Mouse (Mus musculus) ovary, postnatal 14 days (tissue): ENCODE results near the gene Hist1h3e.
"Not testable (repeated sequence)": the region's sequence is repeated elsewhere in the genome, so short reads cannot be mapped to it uniquely, and the experiment has no call there.

Experiments used
- DNase-seq: peaks from one replicate; pipeline ENCODE4 v3.0.0; 2022; ENCODE audit warnings: low spot score

Gene Hist1h3e

DNA sequence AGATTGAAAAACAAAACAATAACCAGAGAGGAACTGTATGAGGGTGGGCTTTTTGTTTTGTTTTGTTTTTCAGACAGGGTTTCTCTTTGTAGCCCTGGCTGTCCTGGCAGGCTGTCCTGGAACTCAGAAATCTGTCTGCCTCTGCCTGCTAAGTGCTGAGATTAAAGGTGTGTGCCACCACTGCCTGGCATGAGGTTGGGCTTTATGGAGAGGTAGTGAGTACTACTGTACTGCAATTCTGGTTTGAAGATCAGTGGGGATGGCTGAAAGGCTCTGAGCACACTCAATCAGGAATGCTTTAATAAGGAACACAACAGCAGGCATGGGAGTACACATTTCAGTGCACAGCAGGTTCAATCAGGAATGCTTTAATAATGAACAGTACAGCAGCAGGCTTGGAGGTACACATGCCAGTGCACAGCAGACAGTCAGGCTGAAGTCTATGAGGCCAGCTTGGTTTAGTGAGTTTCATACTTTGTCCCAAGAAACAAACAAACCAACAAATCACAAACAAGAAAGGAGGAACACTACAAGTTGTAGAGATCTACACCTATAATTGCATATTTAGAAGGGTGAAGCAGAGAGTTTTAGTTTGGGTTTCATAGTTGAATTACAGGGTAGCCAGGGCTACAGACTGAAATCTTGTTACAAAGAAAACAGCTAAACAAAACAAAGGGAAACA lies 21.4 kb upstream of the Hist1h3e start:
- no peak for DNase-seq

DNA sequence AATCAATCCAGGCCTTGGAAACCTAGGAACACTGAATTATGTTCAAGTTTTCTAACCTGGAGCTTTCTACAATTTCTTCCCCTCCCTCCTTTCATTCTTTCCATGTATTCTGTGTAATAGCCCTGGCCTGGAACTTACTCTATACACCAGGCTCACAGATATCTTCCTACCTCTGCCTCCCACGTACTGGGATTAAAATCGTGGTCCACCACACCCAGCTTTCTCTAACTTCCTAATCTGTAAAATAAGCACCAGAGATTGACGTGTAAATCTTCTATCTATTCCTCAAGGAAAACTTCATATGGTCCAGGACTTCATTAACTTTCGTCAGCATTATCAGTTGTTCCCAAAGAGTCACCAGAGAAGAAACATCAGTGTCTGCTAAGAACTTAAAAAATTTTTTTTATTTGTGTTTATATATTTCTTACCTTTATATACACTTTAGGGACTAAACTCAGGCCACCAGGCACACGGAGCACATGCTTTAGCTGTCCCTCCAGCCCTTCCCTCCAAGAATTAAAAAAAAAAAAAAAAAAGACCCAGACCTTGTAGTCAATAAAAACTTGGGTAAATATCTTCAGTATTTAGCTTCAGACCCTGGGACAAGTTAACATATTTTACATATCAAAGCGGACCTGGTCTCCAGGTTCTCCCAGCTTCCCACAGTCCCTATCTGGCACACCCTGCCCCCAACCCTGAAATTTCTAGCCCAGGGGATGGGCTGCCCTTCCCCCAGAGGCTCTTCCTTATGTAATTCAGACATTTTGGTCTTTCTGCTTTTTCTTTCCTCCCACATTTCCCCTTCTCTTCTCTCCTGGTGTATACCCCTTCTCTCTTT lies 20.3 kb upstream of the Hist1h3e start:
- no peak for DNase-seq

DNA sequence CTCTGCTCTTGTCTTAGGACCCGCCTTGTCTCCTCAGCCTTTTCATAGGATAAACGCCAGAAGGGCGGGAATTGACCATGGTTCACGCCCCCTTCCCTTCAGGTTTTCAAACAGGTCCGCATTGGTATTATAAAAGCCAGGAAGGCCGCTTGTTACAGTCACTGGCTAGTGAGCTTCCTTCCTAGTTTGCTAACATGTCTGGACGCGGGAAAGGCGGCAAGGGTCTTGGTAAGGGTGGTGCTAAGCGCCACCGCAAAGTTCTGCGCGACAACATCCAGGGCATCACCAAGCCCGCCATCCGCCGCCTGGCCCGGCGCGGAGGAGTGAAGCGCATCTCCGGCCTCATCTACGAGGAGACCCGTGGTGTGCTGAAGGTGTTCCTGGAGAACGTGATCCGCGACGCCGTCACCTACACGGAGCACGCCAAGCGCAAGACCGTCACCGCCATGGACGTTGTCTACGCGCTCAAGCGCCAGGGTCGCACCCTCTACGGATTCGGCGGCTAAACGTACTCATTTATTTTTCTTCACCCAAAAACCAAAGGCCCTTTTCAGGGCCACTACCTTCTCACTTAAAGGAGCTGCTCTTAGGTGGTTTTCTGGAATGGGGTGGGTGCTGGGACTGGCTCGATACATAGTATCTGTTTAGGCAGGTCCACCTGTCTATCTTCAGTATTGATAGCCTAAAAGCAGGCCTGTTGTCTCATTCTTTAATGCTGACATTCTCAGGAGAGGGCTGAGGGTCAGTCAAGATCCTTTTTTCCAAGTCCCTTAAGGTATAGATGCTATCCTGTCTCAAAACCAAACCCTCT lies 19.4 kb upstream of the Hist1h3e start, which contains the start of gene Hist1h4d:
TSS of gene Hist1h4d (plus strand) at position 191 of the 811 bp plus-strand sequence.
- DNase-seq: peak; percentile 99

DNA sequence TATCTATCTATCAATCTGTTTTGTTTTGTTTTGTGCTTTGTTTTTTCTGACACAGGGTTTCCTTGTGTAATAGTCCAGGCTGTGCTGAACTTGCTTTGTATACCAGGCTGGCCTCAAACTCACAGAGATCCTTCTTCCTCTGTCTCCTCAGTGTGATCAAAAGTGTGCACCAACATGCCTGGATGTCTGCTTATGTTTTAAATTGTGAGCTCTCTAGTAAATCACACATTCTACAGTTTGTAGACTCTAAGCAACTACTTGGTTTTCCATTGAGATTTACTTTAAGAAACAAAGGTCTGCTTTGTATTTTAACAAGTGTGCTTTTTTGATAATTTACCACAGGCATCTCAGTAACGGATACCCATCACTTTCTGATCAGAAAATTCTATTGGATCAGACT lies 15.7 kb upstream of the Hist1h3e start:
- DNase-seq: no peak

DNA sequence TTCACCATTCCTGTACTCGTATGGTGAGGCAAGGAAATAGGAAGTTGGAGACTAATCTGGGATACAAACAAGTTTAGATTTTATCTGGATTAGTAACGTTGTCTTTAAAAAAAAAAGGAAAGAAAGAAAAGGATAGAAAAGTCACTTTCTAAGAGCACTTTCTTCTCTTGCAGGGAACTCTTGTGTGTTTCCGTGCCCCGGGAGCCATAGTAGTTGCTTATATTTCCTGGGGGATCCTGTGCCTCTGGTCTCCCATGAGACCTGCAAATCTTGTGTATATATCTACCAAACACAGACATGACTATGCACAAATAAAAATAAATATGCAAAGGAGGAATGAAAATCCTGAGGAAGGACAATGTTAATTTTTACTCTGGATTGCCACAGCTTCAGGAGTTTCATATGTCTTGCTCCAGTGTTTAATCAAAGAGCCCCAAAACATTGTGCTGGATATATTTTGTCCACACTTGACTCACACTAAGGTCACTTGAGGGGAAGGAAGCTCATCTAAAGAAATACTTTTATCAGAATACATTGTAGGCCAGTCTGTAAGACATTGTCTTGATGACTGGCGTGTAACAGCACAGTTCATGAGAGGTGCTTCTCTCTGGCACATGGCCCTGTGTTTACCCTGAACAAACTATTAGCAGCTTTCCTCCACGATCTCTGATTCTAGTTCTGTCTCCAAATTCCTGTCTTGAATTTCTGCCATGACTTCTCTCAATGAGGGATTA lies 14.9 kb upstream of the Hist1h3e start:
- no peak for DNase-seq

DNA sequence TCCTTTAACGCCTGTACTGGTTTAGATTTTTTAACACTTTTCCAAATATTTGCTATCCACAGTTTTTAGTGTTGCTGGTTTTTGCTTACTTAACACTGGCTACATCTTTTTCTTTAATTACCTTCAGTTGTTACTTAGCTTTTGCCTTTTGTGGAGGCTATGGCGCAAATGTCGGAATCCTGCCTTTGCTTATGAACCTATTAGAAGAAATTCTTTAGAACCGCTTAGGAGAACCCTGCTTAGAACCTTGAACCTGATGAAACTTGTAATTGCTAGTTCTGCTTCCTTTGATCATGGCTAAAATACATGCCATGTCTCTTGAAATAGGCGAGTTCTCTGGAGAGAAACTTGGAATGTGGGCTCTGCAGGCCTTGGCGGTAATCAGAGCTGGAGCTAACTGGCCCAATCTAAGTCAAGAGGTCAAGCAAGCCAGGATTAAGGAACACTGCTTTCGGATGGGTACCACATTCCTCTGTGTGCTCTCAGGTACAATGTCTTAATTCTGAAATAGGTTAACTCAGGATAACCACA lies 14.2 kb upstream of the Hist1h3e start:
- DNase-seq: no peak

DNA sequence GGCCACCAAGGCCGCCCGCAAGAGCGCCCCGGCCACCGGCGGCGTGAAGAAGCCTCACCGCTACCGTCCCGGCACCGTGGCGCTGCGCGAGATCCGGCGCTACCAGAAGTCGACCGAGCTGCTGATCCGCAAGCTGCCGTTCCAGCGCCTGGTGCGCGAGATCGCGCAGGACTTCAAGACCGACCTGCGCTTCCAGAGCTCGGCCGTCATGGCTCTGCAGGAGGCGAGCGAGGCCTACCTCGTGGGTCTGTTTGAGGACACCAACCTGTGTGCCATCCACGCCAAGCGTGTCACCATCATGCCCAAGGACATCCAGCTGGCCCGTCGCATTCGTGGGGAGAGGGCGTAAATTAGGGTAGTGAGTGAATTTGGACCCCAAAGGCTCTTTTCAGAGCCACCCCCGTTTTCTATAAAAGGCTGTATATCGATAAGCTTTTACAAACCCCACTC lies 13.7 kb upstream of the Hist1h3e start:
- DNase-seq: not testable (repeated sequence)

DNA sequence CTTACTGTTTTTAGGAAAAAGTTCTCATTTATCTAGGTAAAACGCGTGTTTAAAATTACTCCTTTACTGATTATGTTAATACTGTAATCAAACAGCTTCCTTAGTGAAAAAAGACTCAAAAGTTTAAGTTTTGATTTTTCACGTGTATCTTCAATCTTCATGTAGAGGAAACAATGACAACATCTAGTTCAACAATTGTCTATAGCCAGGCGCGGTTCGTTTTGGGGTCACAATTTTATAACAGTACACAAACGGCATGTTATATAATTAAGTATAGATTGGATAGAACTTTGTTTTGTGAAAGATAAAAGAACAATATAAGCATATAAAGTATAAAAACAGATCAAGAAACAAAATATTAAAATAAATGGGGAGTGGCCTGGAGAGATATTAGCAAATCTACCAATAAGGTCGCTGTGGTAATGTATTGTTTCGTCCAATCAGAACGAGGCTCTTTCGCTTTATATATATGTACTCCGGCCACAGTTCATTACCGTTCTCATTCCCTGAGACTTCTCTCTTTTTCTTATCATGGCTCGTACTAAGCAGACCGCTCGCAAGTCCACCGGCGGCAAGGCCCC lies 13.2 kb upstream of the Hist1h3e start, which contains the start of gene Hist1h3d:
TSS of gene Hist1h3d (plus strand) at position 493 of the 581 bp plus-strand sequence.
- no peak for DNase-seq

DNA sequence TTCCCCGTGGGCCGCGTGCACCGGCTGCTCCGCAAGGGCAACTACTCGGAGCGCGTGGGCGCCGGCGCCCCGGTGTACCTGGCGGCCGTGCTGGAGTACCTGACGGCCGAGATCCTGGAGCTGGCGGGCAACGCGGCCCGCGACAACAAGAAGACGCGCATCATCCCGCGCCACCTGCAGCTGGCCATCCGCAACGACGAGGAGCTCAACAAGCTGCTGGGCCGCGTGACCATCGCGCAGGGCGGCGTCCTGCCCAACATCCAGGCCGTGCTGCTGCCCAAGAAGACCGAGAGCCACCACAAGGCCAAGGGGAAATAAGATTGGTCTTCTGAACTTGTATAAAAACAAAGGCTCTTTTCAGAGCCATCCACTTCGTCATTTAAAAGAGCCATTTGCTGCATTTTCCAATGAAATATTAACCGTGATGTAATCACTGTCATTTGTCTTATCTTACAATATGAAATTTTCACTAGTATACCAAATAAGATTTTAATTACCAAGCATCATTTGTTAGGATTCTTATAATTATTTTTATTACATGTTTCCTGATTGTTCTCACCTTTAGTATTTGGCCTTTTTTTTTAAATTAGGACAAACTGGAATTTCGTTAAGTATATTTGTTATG lies 12.5 kb upstream of the Hist1h3e start:
- DNase-seq: not testable (repeated sequence)

DNA sequence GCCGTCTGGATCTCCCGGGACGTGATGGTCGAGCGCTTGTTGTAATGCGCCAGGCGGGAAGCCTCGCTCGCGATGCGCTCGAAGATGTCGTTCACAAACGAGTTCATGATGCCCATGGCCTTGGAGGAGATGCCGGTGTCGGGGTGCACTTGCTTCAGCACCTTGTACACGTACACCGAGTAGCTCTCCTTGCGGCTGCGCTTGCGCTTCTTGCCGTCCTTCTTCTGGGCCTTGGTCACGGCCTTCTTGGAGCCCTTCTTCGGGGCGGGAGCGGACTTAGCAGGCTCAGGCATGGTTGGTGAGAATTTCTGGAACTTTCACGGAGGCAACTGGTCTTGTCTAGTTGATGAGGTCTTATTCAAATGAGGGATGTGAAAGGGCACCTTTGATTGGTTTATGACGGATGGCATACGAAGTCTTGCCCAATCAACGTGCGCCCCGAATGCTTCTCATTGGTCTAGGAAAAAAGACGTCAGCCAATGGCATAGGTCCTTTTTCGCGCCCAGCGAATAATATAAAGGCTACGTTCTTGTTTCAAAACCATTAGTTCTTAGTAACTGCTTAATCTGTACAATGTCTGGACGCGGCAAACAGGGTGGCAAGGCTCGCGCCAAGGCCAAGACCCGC lies 11.8 kb upstream of the Hist1h3e start, which contains the start of the genes Hist1h2bf and Hist1h2ad:
TSS of gene Hist1h2bf (minus strand) at position 299 of the 627 bp plus-strand sequence.
TSS of gene Hist1h2ad (plus strand) at position 484 of the 627 bp plus-strand sequence.
- DNase-seq: peak; percentile 72

DNA sequence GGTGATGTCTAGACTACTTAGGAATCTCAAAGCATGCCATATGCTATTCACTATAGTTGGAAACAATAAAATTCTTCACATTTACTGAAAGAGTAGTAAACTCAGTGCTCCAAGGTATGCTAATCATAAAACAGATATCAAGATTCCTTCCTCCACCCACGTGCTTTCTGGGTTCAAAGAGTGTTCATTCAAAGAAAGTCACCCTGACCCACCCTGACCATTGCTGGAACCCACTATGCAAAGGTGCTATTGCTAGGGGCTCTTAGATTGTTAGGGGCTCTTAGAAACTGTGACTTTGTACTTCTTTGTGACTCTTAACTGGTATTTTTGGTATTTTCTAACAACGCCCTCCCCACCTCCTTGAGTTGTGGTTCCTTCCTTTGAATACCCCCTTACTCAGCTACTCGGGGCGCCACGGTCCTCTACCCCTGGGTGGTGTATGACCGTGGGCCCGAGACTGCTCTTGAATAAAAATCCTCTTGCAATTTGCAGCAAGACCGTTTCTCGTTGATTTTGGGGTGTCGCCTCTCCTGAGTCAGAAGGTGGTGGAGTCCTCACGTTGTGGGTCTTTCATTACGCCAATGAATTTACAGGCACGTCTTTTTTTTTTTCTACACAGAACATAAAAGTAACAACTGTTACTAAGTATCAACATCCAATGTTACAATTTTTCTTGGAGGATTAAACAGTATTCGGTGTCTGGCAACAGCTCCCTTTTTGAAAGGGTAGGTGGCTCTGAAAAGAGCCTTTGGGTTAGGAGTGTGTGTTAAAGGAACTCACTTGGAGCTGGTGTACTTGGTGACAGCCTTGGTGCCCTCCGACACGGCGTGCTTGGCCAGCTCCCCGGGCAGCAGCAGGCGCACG lies 11.1 kb upstream of the Hist1h3e start:
- DNase-seq: not testable (repeated sequence)

DNA sequence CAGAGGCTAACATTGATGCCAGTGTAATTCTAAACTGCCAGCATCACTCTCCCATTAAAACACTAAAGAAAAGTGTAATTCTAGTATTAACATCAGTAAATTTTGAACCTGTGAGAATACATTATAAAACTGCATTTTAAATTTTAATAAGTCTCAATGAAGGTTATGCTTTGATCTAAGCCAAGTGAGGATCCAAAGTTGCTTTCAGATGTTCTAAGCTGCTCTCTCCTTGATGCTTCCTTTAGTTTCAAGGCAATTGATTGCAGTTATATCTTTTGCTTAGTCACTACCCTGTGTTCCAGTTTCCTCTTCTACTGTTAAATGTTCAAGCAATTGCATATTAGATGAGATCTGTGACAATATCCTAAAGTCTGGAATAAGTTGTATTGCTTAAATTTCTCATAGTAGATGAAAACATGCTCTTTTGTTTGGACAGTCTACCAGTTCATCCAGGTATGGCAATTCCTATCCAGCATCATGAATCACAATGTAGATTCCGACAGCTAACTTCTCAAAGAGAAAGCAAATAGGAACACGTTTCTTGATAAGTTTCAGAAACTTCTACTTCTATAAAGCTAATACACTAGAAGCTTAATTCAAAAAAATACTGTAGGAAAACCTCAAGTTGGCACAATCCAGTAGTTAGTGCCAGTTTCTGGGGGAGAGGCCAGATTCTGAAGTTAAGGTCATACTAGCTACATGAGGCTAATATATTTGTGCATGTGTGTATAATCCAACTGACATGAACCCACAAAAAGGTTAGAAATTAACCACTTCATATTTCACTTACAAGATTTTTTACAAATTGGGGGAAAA lies 10.3 kb upstream of the Hist1h3e start:
- no peak for DNase-seq

DNA sequence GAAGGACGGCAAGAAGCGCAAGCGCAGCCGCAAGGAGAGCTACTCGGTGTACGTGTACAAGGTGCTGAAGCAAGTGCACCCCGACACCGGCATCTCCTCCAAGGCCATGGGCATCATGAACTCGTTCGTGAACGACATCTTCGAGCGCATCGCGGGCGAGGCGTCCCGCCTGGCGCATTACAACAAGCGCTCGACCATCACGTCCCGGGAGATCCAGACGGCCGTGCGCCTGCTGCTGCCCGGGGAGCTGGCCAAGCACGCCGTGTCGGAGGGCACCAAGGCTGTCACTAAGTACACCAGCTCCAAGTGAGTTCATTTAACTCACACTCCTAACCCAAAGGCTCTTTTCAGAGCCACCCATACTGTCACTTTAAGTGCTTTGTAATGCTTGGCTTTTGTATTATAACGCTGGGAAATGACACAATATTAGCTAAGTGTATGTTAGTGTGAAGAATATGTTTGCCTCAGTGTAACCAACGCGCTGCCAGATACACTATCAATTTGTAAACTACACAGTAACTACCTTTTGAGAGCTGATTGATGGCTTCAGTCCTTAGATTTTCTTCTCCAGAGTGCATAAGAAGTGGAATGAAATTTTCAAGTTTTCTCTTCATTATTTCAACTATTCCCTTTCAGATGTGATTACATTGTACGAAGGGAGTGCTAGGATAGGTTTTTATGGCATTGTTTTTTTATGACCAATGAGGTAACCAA lies 9.5 kb upstream of the Hist1h3e start:
- not testable (repeated sequence) for DNase-seq

DNA sequence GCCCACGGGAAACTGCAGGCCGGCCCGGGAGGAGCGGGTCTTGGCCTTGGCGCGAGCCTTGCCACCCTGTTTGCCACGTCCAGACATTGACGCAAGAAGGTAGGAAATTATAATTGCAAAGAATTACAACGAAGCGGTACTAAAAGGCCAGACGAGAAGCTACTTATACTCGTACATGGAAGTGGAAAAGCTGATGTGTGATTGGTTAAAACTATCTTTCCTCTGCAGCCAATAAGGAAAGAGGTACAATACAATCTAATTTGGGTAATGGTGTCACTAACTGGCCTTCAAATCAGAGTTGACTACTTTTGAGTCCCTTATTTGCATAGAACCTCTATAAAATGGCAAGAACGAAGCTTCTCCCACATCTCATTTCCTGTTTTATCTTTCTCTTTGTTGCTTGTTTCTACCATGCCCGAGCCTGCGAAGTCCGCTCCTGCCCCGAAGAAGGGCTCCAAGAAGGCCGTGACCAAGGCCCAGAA lies 8.9 kb upstream of the Hist1h3e start, which contains the start of the genes Hist1h2ae and Hist1h2bg:
TSS of gene Hist1h2ae (minus strand) at position 199 of the 482 bp plus-strand sequence.
TSS of gene Hist1h2bg (plus strand) at position 375 of the 482 bp plus-strand sequence.
- no peak for DNase-seq

DNA sequence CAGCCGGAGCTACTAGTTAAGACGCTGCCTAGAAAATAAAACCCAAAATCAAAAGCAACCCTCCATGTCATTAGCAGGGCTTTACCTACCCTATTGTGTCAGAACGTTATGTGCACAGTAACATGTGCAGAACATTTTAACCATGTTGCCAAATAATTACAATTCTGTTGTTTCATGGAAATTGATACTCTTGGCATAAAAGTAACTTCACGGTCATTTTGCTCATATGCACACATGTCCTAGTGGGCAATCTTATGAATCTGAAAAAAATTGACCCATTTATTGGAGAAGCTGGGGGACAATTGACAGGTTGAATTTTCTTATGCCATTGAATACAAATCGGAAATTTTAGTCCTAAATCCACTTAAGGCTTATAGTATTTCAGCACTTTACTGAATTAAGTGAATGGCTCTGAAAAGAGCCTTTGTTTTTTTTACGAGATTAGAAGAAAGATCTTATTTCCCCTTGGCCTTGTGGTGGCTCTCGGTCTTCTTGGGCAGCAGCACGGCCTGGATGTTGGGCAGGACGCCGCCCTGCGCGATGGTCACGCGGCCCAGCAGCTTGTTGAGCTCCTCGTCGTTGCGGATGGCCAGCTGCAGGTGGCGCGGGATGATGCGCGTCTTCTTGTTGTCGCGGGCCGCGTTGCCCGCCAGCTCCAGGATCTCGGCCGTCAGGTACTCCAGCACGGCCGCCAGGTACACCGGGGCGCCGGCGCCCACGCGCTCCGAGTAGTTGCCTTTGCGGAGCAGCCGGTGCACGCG lies 8.3 kb upstream of the Hist1h3e start:
- not testable (repeated sequence) for DNase-seq

DNA sequence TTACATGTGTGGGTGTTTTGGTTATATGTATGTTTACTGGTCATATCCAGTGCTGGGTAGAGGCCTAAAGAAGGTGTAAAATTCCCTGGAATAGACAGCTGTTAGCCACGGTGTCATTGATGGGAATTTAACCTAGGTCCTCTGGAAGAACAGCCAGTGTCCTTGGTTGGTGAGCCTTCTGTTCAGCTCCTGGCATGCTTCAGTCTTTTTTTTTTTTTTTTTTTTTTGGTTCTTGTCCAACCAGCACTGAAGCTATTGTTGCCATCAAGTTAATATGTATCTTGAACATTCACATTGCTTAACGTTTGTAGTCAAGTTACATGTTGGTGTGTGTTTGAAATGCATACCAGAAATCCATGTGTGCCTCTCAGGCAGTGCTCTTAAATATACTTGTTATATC lies 2.3 kb upstream of the Hist1h3e start:
- no peak for DNase-seq
